Mouse (Mus musculus) myocyte (in vitro differentiated cells): Measurements from ENCODE around the gene Dph1.

Source experiments
- E2F4 ChIP-seq: IDR thresholded peaks from one replicate; pipeline ENCODE4 v1.6.1; 2011; ENCODE audit warnings: mild to moderate bottlenecking, control low read depth, moderate library complexity; ENCODE audit not compliant: insufficient read depth
- MAX ChIP-seq: IDR thresholded peaks from one replicate; pipeline ENCODE4 v1.6.1; 2011; ENCODE audit warnings: low read depth, mild to moderate bottlenecking, control low read depth
- MYOD1 ChIP-seq, 3 experiments: IDR thresholded peaks; one replicate each; pipeline ENCODE4 v1.6.1; 2011; ENCODE audit warnings: control low read depth in 2 of 3, low read depth in 2 of 3, mild to moderate bottlenecking in 2 of 3, moderate library complexity in 1 of 3; ENCODE audit not compliant: insufficient read length in 2 of 3, control insufficient read depth in 1 of 3
- POLR2A ChIP-seq: IDR thresholded peaks from one replicate; pipeline ENCODE4 v1.6.1; 2011; ENCODE audit warnings: low read depth, mild to moderate bottlenecking, control low read depth, moderate library complexity; ENCODE audit not compliant: insufficient read length
- POLR2AphosphoS2 ChIP-seq: IDR thresholded peaks from one replicate; pipeline ENCODE4 v1.6.1; 2011; ENCODE audit warnings: low read depth, control low read depth; ENCODE audit not compliant: insufficient read length
- REST ChIP-seq: IDR thresholded peaks from one replicate; pipeline ENCODE4 v1.6.1; 2011; ENCODE audit warnings: mild to moderate bottlenecking, control low read depth, moderate library complexity; ENCODE audit not compliant: insufficient read depth, insufficient read length
- SRF ChIP-seq: IDR thresholded peaks from one replicate; pipeline ENCODE4 v1.6.1; 2011; ENCODE audit warnings: low read depth; ENCODE audit not compliant: control insufficient read depth, insufficient read length
- TCF12 ChIP-seq: IDR thresholded peaks from one replicate; pipeline ENCODE4 v1.6.1; 2011; ENCODE audit warnings: mild to moderate bottlenecking, control low read depth; ENCODE audit not compliant: poor library complexity, insufficient read depth, severe bottlenecking
- TCF3 ChIP-seq: IDR thresholded peaks from one replicate; pipeline ENCODE4 v1.6.1; 2011; ENCODE audit warnings: low read depth, control low read depth; ENCODE audit not compliant: insufficient read length
- USF1 ChIP-seq: IDR thresholded peaks from one replicate; pipeline ENCODE4 v1.6.1; 2011; ENCODE audit warnings: low read depth, mild to moderate bottlenecking, control low read depth, moderate library complexity

- TF ChIP-seq MAX = no peak
- no peak for TF ChIP-seq POLR2A
- no peak for TF ChIP-seq SRF
- TF ChIP-seq E2F4 = no peak
- no peak for TF ChIP-seq TCF12
- TF ChIP-seq USF1 = no peak
- no peak for TF ChIP-seq MYOD1 (IDR thresholded peaks at IDR 0.05; ENCODE audit: control insufficient read depth in 1 of 3, insufficient read length in 2 of 3, low read depth in 2 of 3)
- no peak for TF ChIP-seq REST
- no peak for TF ChIP-seq POLR2AphosphoS2
- no peak for TF ChIP-seq TCF3
Measured at GRCm38 (mm10) chr11:75204472-75204871, 13.4 kb upstream of the Dph1 start.
